Mouse (Mus musculus) C2C12 (cell line): Measurements from ENCODE around the gene Cytip. TPM values are rescaled to one million over a fixed set of nuclear protein-coding genes. Genes with fewer than 3 reads are reported as not detected.

ENCODE experiments used
- H3K27me3 ChIP-seq: one replicate; pipeline ENCODE4 v1.6.1; 2011; ENCODE audit not compliant: control insufficient read depth, insufficient read depth, insufficient read length
- H3K36me3 ChIP-seq: one replicate; pipeline ENCODE4 v1.6.1; 2011; ENCODE audit not compliant: control insufficient read depth, insufficient read depth
- H3K4me3 ChIP-seq: one replicate; pipeline ENCODE4 v1.5.1; 2011; ENCODE audit warnings: mild to moderate bottlenecking, control low read depth; ENCODE audit not compliant: poor library complexity, insufficient read depth, severe bottlenecking
- H3K79me2 ChIP-seq: one replicate; pipeline ENCODE4 v1.6.1; 2011; ENCODE audit not compliant: control insufficient read depth, insufficient read depth
- H3K79me3 ChIP-seq: one replicate; pipeline ENCODE4 v1.6.1; 2011; ENCODE audit warnings: low read depth, control low read depth
- H3ac ChIP-seq: one replicate; pipeline ENCODE3; 2011; ENCODE audit warnings: low read depth; ENCODE audit not compliant: control insufficient read depth, insufficient read length
- CEBPB ChIP-seq: IDR thresholded peaks from one replicate; pipeline ENCODE4 v1.6.1; 2011; ENCODE audit warnings: low read depth, mild to moderate bottlenecking, control low read depth, moderate library complexity
- CTCF ChIP-seq: IDR thresholded peaks from one replicate; pipeline ENCODE4 v1.5.1; 2011; ENCODE audit not compliant: control insufficient read depth, insufficient read depth, insufficient read length
- FOSL1 ChIP-seq: IDR thresholded peaks from one replicate; pipeline ENCODE4 v1.8.0; 2011; ENCODE audit warnings: mild to moderate bottlenecking, low read length; ENCODE audit not compliant: poor library complexity, insufficient read depth, severe bottlenecking
- MAX ChIP-seq: IDR thresholded peaks from one replicate; pipeline ENCODE4 v1.6.1; 2011; ENCODE audit warnings: mild to moderate bottlenecking, control low read depth
- MYOD1 ChIP-seq: IDR thresholded peaks from one replicate; pipeline ENCODE4 v1.6.1; 2011; ENCODE audit warnings: low read depth; ENCODE audit not compliant: control insufficient read depth, insufficient read length
- MYOG ChIP-seq: IDR thresholded peaks from one replicate; pipeline ENCODE4 v1.6.1; 2011; ENCODE audit not compliant: control insufficient read depth, insufficient read length; ENCODE audit errors: extremely low read depth
- USF1 ChIP-seq: IDR thresholded peaks from one replicate; pipeline ENCODE4 v1.6.1; 2011; ENCODE audit warnings: low read depth, mild to moderate bottlenecking, control low read depth, moderate library complexity
- polyA plus RNA-seq: library from polyadenylated mRNA; unstranded; fragments of >200 nt; fragmentation: generic; extraction: Trizol; gene quantifications from one replicate; pipeline ENCODE4 v1.2.1, GENCODE M21; 2012; ENCODE audit warnings: missing spikeins

Cytip gene
- polyA plus RNA-seq, 1 experiment, result 0.13 TPM

GRCm38 (mm10) chr2:58192160-58192559, 3.2 kb downstream of the Cytip start:
- Histone ChIP-seq H3ac (no peak overlapping the region), H3K4me3 (no peak overlapping the region), H3K79me3 (no peaks in the 10 kb centered on the region), H3K27me3 (no peaks in the 10 kb centered on the region), H3K36me3 (no peaks in the 10 kb centered on the region), H3K79me2 (no peaks in the 10 kb centered on the region)
- TF ChIP-seq USF1 (no peak), CEBPB (peak; percentile 18), CTCF (no peak), MAX (no peak), MYOG (no peak), FOSL1 (no peak)

DNA sequence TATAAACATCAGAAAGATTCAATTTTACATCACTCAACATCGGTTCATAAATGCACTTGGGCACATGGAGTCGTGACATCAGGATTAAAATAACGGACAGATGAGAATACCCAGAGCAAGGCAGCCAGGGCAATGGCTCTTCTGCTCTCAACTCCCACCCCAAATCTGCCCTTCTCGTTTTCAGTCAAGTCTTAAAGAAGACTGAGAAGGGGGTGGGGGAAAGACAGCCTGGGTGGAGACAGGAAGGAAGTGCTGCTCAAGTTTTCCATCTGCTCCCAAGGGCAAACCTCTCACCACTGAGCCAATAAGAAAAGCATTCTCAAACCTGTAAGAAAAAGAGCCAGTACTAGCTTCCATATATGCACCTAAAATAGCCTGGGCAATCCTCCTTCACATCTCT, 5.8 kb downstream of the Cytip start:
- TF ChIP-seq FOSL1 (no peak), MAX (no peak), CEBPB (no peak), MYOD1 (no peak), USF1 (no peak), MYOG (no peak)
- no peaks in the 10 kb centered on the region for H3K27me3 ChIP-seq
- no peaks in the 10 kb centered on the region for H3K36me3 ChIP-seq
- no peaks in the 10 kb centered on the region for H3K79me2 ChIP-seq
- H3ac ChIP-seq, result no peak overlapping the region
- H3K79me3 ChIP-seq, result no peaks in the 10 kb centered on the region
- H3K4me3 ChIP-seq, result no peak overlapping the region

DNA sequence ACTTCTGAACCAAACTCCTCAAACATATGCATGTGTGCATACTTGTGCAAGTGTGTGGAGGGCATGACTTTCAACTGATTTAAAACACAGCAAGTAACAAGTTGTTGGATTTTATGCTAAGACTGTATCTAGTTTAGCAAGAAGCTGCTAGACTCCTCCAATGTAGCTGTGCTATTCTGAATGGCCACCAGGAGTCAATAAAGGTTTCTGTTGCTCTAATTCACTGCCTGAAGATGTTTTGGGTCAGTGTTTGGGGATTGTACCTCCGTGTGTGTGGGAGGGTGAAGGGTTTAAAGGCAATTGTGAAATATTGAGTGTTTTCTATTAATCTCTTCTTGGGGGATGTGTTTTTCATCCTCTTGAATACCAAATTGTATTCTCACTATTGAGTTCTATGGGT, 6.4 kb downstream of the Cytip start:
- no peaks in the 10 kb centered on the region for H3K79me2 ChIP-seq

DNA sequence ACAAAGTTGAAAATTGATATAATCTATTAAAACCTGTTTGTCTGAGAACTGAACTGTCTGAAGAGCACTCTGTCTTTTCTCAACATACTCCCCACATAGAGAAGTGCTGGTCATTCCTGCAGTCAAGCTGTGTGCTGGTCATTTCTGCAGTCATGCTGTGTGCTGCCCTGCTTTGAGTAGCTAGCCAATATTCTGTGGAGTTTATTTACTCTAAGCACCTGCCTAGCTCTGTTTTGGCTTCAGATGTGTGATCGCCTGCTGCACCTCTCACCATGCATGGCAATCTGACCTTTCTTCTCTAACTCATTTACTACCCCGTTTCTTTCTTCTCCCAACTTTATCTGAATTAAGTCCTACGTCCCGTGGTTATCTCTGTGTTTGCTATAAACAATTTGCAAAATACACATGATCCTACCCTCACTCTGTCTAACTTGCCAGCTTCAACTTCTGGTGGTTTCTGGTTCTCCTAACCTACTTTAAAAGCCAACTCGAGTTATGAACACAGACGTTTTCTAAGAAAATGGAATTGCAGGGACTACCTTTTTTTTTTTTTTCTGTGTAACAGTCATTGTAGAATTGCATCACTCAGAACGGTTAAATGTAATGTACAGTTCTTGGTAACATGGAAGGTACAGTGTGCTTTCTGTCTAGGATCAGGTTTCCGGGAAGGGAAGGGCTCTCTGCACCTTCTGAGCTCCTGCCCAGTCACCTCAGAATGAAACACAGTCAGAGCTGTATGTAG, 7.9 kb downstream of the Cytip start:
- Histone ChIP-seq H3K4me3 (no peak overlapping the region), H3K79me3 (no peaks in the 10 kb centered on the region), H3K27me3 (no peaks in the 10 kb centered on the region), H3ac (no peak overlapping the region), H3K79me2 (no peaks in the 10 kb centered on the region), H3K36me3 (no peaks in the 10 kb centered on the region)
- TF ChIP-seq USF1 (no peak), MAX (no peak), MYOG (no peak), CEBPB (no peak), CTCF (no peak)

More for the DNA sequence above, 6.4 kb downstream of the Cytip start:
- TF ChIP-seq CTCF, result no peak
- TF ChIP-seq USF1, result no peak
- no peak for TF ChIP-seq MYOG
- TF ChIP-seq MYOD1, result no peak
- TF ChIP-seq MAX, result no peak
- TF ChIP-seq CEBPB, result no peak
- no peak for TF ChIP-seq FOSL1
- no peak overlapping the region for H3ac ChIP-seq
- H3K27me3 ChIP-seq, result no peaks in the 10 kb centered on the region
- H3K79me3 ChIP-seq, result no peaks in the 10 kb centered on the region
- no peaks in the 10 kb centered on the region for H3K36me3 ChIP-seq
- H3K4me3 ChIP-seq, result no peak overlapping the region

DNA sequence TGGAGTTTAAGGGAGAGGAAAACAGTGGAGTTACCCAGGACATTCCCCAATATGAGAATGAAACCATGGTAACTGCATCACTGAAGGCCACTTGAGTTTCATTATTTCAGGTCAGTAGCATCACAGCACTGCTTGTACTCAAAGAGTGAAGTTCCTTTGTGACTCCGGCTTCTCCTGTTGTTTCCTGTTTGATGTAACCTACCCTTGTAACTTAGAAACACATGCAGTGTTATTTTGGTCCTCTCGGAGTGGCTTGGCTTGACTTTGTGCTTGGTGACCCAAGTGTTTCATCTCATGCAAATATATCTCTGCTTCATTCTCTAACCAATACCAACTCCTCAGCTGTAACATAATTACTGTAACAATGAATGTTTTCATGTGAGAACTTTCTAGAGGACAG, 11.1 kb downstream of the Cytip start:
- Histone ChIP-seq H3K79me2 (no peaks in the 10 kb centered on the region), H3ac (no peak overlapping the region), H3K4me3 (no peak overlapping the region), H3K36me3 (no peaks in the 10 kb centered on the region), H3K27me3 (no peaks in the 10 kb centered on the region), H3K79me3 (no peaks in the 10 kb centered on the region)
- TF ChIP-seq USF1, result no peak
- no peak for TF ChIP-seq MYOD1
- no peak for TF ChIP-seq MYOG
- no peak for TF ChIP-seq CEBPB
- no peak for TF ChIP-seq CTCF
- TF ChIP-seq FOSL1, result no peak
- TF ChIP-seq MAX, result no peak

DNA sequence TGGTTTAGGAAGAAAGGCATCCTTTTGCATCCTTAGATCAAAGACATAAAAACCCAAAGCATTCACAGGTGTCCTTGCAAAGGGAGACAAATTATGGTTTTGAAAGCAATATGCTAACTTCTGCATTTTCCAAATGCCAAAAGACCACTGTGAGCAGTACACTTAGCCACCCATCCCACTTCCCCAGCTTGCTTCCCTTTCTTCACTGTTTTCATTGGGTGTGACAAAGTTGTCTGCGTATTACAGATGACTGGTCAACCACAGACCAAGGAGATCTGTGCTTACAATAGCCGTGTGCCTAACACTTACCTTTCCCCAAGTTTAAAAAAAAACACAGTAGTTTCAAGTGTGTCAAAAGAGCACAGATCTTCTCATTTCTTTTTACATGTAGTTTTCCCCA, 11.7 kb downstream of the Cytip start:
- Histone ChIP-seq H3K36me3 (no peaks in the 10 kb centered on the region), H3K27me3 (no peaks in the 10 kb centered on the region), H3K79me3 (no peaks in the 10 kb centered on the region), H3K4me3 (no peak overlapping the region), H3K79me2 (no peaks in the 10 kb centered on the region), H3ac (no peak overlapping the region)
- TF ChIP-seq CTCF (no peak), USF1 (no peak), MYOG (no peak), MYOD1 (no peak), MAX (no peak), FOSL1 (no peak), CEBPB (no peak)
